Comparison of ENCODE assay signal across 13 mouse cellular contexts in genomic region chr13:53017117-53017516, GRCm38 (mm10). TPM values are rescaled to one million over a fixed set of nuclear protein-coding genes. Genes with fewer than 3 reads are reported as not detected.
DNase-seq lines count a peak whose midpoint lies in the region; ATAC-seq and TF ChIP-seq lines count a peak whose summit lies in the region.
"Had no signal": no experiment of that assay in that cellular context is flagged by ENCODE, and none has a peak within 500 bp of the region (broad histone marks: within the 10 kb centered on the region; RNA-seq: fewer than 3 reads in every experiment).

No protein-coding gene starts in this region.

- WGBS in hindbrain, postnatal 0 days = 76% methylated on average over 6 of the region's 6 CpGs
- WGBS in hindbrain, embryonic 13.5 days = 73% methylated on average over 6 of the region's 6 CpGs

- no peak for TF ChIP-seq POLR2A in testis, adult 2 months (IDR thresholded peaks at IDR 0.05; ENCODE audit: control insufficient read depth, low read depth, low read length)
- TF ChIP-seq POLR2A in embryonic fibroblast, embryonic 13.5 days (IDR thresholded peaks at IDR 0.05; ENCODE audit: low read depth, low read length) = no peak

- H3K4me2 ChIP-seq in hindbrain, postnatal 0 days (ENCODE audit: low read depth, low read length) = no peak overlapping the region
- H3K4me2 ChIP-seq in hindbrain, embryonic 13.5 days = no peak overlapping the region
- H3K4me2 ChIP-seq: liver, embryonic 13.5 days; midbrain, embryonic 12.5 days had no signal

- H3K9me3 ChIP-seq in hindbrain, postnatal 0 days (ENCODE audit: low read length) = no peaks in the 10 kb centered on the region
- H3K9me3 ChIP-seq in hindbrain, embryonic 13.5 days = no peaks in the 10 kb centered on the region
- H3K9me3 ChIP-seq: liver, embryonic 13.5 days; midbrain, embryonic 12.5 days had no signal

- H3K9ac ChIP-seq in hindbrain, postnatal 0 days (replicated peaks; ENCODE audit: low read length) = no peak overlapping the region
- no peak overlapping the region for H3K9ac ChIP-seq in hindbrain, embryonic 13.5 days
- H3K9ac ChIP-seq: liver, embryonic 13.5 days; midbrain, embryonic 12.5 days had no signal

- no peaks in the 10 kb centered on the region for H3K36me3 ChIP-seq in hindbrain, postnatal 0 days (ENCODE audit: insufficient read depth, low read length)
- H3K36me3 ChIP-seq in hindbrain, embryonic 13.5 days = no peaks in the 10 kb centered on the region
- H3K36me3 ChIP-seq in testis, adult 2 months (ENCODE audit: control insufficient read depth, insufficient read depth, low read length) = no peaks in the 10 kb centered on the region
- H3K36me3 ChIP-seq: G1E; liver, embryonic 13.5 days; midbrain, embryonic 12.5 days had no signal

- DNase-seq in hindbrain, postnatal 0 days (ENCODE audit: low spot score) = no peak
- DNase-seq in testis, postnatal 10 days (ENCODE audit: low spot score) = no peak
- peak; percentile 32 for DNase-seq in thymus, postnatal 4 days
- no peak for DNase-seq in left cerebral cortex, postnatal 36 days (ENCODE audit: low spot score in 2 of 2)
- no peak for DNase-seq in heart, postnatal 36 days
- DNase-seq: cerebellum, adult 2 months; kidney, adult 8-10 months; liver, embryonic 13.5 days had no signal

- H3K27ac ChIP-seq in hindbrain, postnatal 0 days = no peak overlapping the region
- H3K27ac ChIP-seq in hindbrain, embryonic 13.5 days = no peak overlapping the region
- H3K27ac ChIP-seq in testis, adult 2 months (ENCODE audit: control insufficient read depth, insufficient read depth, low read depth, low read length) = no peak overlapping the region
- H3K27ac ChIP-seq in embryonic fibroblast, embryonic 13.5 days (ENCODE audit: insufficient read depth, low read length) = no peak overlapping the region
- H3K27ac ChIP-seq: liver, embryonic 13.5 days; midbrain, embryonic 12.5 days had no signal

- peak; percentile 35 for TF ChIP-seq CTCF in hindbrain, postnatal 0 days (IDR thresholded peaks at IDR 0.05; ENCODE audit: low read depth)
- TF ChIP-seq CTCF in testis, adult 2 months (IDR thresholded peaks at IDR 0.05; ENCODE audit: control insufficient read depth, insufficient read depth, insufficient replicate concordance, low read depth, low read length) = peak; percentile 49; the same call in 1 of the 2 replicates
- peak; percentile 5; the same call in 1 of the 2 replicates for TF ChIP-seq CTCF in embryonic fibroblast, embryonic 13.5 days (IDR thresholded peaks at IDR 0.05; ENCODE audit: borderline replicate concordance, insufficient read depth, low read length)

- H3K4me1 ChIP-seq in hindbrain, postnatal 0 days (ENCODE audit: insufficient read depth, low read length) = no peaks in the 10 kb centered on the region
- no peaks in the 10 kb centered on the region for H3K4me1 ChIP-seq in hindbrain, embryonic 13.5 days (replicated peaks)
- H3K4me1 ChIP-seq in testis, adult 2 months (ENCODE audit: control insufficient read depth, insufficient read depth, low read length) = no peaks in the 10 kb centered on the region
- H3K4me1 ChIP-seq in embryonic fibroblast, embryonic 13.5 days (ENCODE audit: control insufficient read depth, insufficient read depth, low read length) = no peaks in the 10 kb centered on the region
- H3K4me1 ChIP-seq: liver, embryonic 13.5 days had no signal

- intact Hi-C loops in left cerebral cortex, postnatal 36 days (cut with DNase I) = no loop called here
- intact Hi-C loops in heart, postnatal 36 days (cut with DNase I) = no loop called here

- no peak for ATAC-seq in hindbrain, postnatal 0 days
- ATAC-seq in hindbrain, embryonic 13.5 days (ENCODE audit: low FRiP score) = no peak

- no peaks in the 10 kb centered on the region for H3K27me3 ChIP-seq in hindbrain, postnatal 0 days (ENCODE audit: insufficient read depth, low read length)
- no peaks in the 10 kb centered on the region for H3K27me3 ChIP-seq in hindbrain, embryonic 13.5 days
- no peaks in the 10 kb centered on the region for H3K27me3 ChIP-seq in testis, adult 2 months (ENCODE audit: control insufficient read depth, insufficient read depth, low read length)
- H3K27me3 ChIP-seq: liver, embryonic 13.5 days; midbrain, embryonic 12.5 days had no signal

- H3K4me3 ChIP-seq in hindbrain, postnatal 0 days (ENCODE audit: low read length) = no peak overlapping the region
- no peak overlapping the region for H3K4me3 ChIP-seq in hindbrain, embryonic 13.5 days
- H3K4me3 ChIP-seq in testis, adult 2 months (ENCODE audit: control insufficient read depth, low read depth, low read length) = no peak overlapping the region
- no peak overlapping the region for H3K4me3 ChIP-seq in embryonic fibroblast, embryonic 13.5 days (ENCODE audit: insufficient read depth, low read length)
- H3K4me3 ChIP-seq: liver, embryonic 13.5 days; midbrain, embryonic 12.5 days had no signal

RNA-seq across cellular contexts. Expression of gene Nfil3, which starts 36.2 kb away (rescaled TPM):
- 16.4 and 17.9 TPM in 2 replicates for total RNA-seq in hindbrain, postnatal 0 days (2014; rRNA removed)
- 27.2 and 28.3 TPM in 2 replicates for polyA plus RNA-seq in hindbrain, postnatal 0 days (2015; fragmentation: Nextera tagmentation; extraction: Ambion mirVana)
- 52.9 and 55.6 TPM in 2 replicates for polyA plus RNA-seq in hindbrain, embryonic 13.5 days (2015; fragmentation: Nextera tagmentation; extraction: Ambion mirVana)
- 1.6 and 1.8 TPM in 2 replicates for polyA plus RNA-seq in testis, adult 2 months (2012; rRNA removed)
- 36.2 and 39.9 TPM in 2 replicates for polyA plus RNA-seq in embryonic fibroblast, embryonic 13.5 days (2011; ENCODE audit: insufficient read length, low read depth, missing spikeins)
- total RNA-seq in left cerebral cortex, postnatal 36 days (2021) = 10 to 100 TPM; 13.3 to 15.5 TPM
- 10 to 100 TPM; 10.3 to 25.7 TPM for total RNA-seq in heart, postnatal 36 days (2021)

Comparison
In these comparisons a context has a peak if more than half of its experiments do, and no peak if none do; other contexts are left out.
1. RNA of gene Nfil3, which starts 36.2 kb away (polyA plus RNA-seq): 52.9 to 55.6 TPM in hindbrain, embryonic 13.5 days, 36.2 to 39.9 TPM in embryonic fibroblast, embryonic 13.5 days and 27.2 to 28.3 TPM in hindbrain, postnatal 0 days; 1.6 to 1.8 TPM in testis, adult 2 months; every median in the first group is over 10 times any median in the second.
2. Peak in every context shown above with its lines, with median percentiles within 50 percentile points of each other: CTCF ChIP-seq.